Mouse (Mus musculus) gastrocnemius, postnatal 14 days (tissue): Measurements from ENCODE around the gene Habp2. TPM values are rescaled to one million over a fixed set of nuclear protein-coding genes. Genes with fewer than 3 reads are reported as not detected.

ENCODE experiments used
- DNase-seq: peaks from one replicate; pipeline ENCODE4 v3.0.0; 2021; ENCODE audit warnings: mixed read lengths
- intact Hi-C: fragments of 180-260 bp; cut with DNase I; formaldehyde crosslinking; loops from one replicate; pipeline ENCODE4 v1.15.1; 2025; ENCODE audit warnings: low total_unique reads
- long read RNA-seq, 2 experiments: library from polyadenylated mRNA; stranded (forward); transcript quantifications; one replicate each; pipeline ENCODE4 v2.0.0; 2021
- total RNA-seq, 2 experiments: library from RNA; stranded (reverse); gene quantifications; 2 replicates each; pipeline ENCODE4 v1.2.3; 2021

Habp2 gene
- not detected for total RNA-seq
- long read RNA-seq, experiment 1 = 0 reads
- long read RNA-seq, experiment 2 = 0 reads

GRCm38 (mm10) chr19:56286866-56287265 is at the start of gene Habp2:
Habp2 (plus strand) TSS chr19:56287137.
- intact Hi-C loops = no loop called here
- no peak for DNase-seq

DNA sequence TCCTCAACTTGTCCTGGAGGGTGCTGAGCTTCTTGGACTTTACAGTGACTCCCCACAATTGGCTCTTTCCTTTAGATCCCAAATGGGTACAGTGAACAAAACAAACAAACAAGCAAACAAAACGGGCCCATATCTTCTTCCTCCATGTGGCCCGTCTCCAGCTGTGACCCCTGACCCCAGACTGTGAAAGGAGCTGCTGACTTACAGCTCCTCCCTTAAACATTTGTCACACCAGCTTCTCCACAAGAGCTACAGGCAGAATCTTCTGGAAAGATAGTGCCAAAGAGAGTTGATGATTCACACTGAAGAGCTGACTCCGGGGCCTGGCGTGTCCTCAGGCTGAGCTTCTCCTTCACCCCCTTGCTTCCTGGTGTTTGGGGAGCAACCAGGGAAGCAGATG is 48.4 kb upstream of the Habp2 start:
- intact Hi-C loops = no loop called here
- DNase-seq = no peak

GRCm38 (mm10) chr19:56245201-56245600 is 41.7 kb upstream of the Habp2 start:
- no peak for DNase-seq
- intact Hi-C loops = no loop called here

GRCm38 (mm10) chr19:56252815-56253214 is 34.1 kb upstream of the Habp2 start:
- intact Hi-C loops = no loop called here
- DNase-seq = no peak

DNA sequence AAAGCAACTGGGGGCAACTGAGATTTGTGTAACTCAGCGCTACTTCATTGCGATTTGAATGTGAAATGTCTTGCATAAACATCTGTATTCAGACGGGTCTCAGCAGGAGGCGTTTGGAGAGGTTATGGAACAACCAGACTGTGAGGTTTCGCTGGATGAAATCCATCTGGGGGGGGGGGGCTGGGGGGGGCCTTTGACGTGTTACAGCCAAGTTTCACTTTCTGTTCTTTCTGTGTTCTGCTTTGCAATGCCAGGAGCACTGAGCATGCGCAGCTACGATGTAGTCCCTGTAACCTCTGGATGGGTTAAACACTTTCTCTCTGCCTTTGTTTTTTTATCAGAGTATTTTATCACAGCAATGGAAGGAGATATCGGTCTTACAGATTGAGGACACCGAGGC is 33.7 kb upstream of the Habp2 start:
- intact Hi-C loops = no loop called here
- no peak for DNase-seq

DNA sequence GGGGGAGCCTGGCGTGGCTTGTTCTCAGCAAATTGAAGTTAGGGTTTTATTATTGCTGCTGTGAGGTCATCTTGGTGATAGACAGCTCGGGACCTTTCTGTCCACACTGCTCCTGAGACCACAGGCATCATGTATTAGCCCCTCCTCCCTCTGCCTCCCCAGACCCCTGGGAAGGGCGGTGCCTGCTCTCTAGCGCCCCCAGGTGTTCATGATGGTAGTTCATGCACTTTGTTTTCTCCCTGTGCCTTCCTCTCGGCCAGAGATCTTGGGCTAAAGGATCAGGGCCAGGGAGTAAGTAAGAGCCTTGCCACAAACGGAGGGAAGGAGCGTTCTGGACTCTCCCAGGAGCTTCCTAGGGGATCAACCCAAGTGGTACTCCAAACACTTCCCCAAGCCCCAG is 32.2 kb upstream of the Habp2 start:
- peak; percentile 52 for DNase-seq
- intact Hi-C loops = no loop called here

- intact Hi-C loops = no loop called here
- DNase-seq = no peak
Observed at GRCm38 (mm10) chr19:56255506-56255905, 31.4 kb upstream of the Habp2 start.

GRCm38 (mm10) chr19:56256235-56256634 is 30.7 kb upstream of the Habp2 start:
- intact Hi-C loops = no loop called here
- DNase-seq = no peak

DNA sequence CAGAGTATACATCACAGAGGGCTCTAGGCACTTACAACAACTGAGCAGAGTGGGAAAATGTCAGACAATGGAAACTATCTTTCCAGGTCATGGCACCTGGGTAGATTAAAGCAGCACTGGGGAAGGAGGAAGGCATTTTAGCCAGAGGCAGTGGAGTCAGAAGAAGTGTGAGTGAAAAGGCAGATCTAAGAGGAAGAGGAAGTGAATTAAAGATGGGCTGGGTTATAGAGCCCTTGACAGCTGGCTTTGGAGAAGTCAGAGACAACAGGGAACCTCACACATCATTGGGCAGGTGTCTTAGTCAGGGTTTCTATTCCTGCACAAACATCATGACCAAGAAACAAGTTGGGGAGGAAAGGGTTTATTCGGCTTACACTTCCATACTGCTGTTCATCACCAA is 30.2 kb upstream of the Habp2 start:
- no peak for DNase-seq
- intact Hi-C loops = no loop called here

DNA sequence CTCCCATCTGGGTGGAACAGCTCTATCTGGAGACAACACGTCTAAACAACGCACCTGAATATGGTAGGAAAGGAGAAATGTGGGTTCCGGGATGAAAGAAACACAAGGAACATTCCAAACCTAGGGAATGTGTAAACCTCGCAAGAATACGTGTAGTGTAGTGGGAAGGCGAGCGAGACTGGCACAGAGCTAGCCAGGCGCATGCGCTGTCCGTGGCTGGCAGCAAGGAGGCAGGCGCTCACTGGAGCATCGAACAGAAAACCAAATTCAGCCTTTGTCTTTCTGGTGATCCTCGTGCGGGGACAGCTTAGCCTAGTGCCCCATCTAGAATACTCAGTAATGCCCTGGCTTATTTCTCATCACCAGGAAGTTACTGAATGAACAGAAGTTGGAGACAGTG is 23.2 kb upstream of the Habp2 start:
- intact Hi-C loops = no loop called here
- no peak for DNase-seq

- intact Hi-C loops = no loop called here
- DNase-seq = no peak
Observed at GRCm38 (mm10) chr19:56264175-56264574, 22.8 kb upstream of the Habp2 start.

- DNase-seq = no peak
- intact Hi-C loops = no loop called here
Observed at GRCm38 (mm10) chr19:56265149-56265548, 21.8 kb upstream of the Habp2 start.

GRCm38 (mm10) chr19:56272081-56272480 is 14.9 kb upstream of the Habp2 start:
- DNase-seq = no peak
- intact Hi-C loops = no loop called here

- intact Hi-C loops = no loop called here
- no peak for DNase-seq
Observed at GRCm38 (mm10) chr19:56277140-56277804, 9.7 kb upstream of the Habp2 start.

GRCm38 (mm10) chr19:56277951-56278350 is 9.0 kb upstream of the Habp2 start:
- intact Hi-C loops = no loop called here
- DNase-seq = no peak

- no peak for DNase-seq
- intact Hi-C loops = no loop called here
Observed at GRCm38 (mm10) chr19:56278366-56278765, 8.6 kb upstream of the Habp2 start.

DNA sequence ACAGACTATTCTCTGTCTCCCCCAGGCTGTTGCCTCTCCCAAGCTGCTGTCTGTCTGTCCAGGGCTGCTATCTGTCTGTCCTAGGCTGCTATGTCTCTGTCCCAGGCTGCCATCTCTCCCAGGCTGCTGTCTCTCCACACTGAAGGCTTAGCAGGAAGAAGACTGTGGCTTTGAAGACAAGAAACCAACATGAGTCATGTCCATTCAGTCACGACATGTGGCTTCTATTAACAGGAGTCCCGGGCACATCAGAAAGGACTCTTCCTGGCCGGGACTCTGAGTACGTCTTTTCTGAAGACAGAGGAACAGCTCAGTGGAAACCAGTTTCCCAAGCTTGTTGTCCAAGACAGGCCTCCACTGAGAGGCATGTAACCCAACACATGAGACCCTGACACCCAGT is 1.7 kb upstream of the Habp2 start:
- intact Hi-C loops = no loop called here
- DNase-seq = no peak

GRCm38 (mm10) chr19:56287580-56288367 is 837 bp downstream of the Habp2 start:
- intact Hi-C loops = no loop called here

GRCm38 (mm10) chr19:56288436-56288835 is 1.5 kb downstream of the Habp2 start:
- intact Hi-C loops = no loop called here
- DNase-seq = no peak

More at GRCm38 (mm10) chr19:56287580-56288367, 837 bp downstream of the Habp2 start:
- DNase-seq = no peak

DNA sequence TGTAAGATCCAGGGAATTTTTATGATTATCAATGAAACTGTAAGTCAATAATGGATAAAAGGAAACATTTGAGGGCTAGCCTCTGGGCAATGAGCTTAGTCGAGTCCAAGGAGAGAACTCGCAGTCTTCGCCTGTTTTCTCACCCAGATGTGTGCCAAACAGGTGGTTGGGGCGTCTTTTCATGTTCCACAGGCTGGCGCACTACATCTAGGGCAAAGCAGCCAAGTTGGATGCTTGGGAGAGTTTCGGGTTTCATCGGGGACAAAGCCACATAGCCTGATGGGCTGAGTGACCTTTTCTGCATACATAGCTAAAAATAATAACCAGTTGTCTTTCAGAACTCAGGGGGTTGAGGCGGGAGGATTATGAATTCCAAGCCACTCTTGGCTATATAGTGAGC is 2.7 kb downstream of the Habp2 start:
- DNase-seq = peak; percentile 21
- intact Hi-C loops = no loop called here

DNA sequence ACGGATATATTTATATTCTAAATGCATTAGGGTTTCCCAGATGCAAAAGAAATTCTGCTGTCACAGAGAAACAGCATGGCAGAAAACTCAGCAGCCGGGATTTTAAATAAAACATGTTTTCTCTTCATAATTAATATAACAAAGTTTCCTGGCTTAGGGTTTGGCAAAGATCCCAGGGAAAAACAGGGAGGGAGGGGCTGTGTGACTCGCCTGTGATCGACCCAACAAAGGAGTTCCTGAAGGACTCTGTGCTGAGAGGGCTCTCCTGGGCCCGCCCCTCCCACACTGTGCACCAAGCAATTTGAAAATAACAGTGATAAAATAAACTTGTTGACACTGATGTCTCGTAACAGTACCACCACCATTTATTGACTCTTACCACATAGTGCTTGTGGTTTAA is 5.0 kb downstream of the Habp2 start:
- intact Hi-C loops = no loop called here
- peak; percentile 22 for DNase-seq
